Mouse (Mus musculus): ENCODE measurements at regions not wholly inside any gene's neighbourhood (a gene's known extent, or its start where the extent isn't known, plus 50 kb on each side); places are given as distances from the start of the nearest gene placed in this dataset.

GRCm38 (mm10) chr14:105725741-105726140 lies 170.9 kb downstream of the Spry2 start:
- no peak for ATAC-seq (replicated peaks; ENCODE audit: insufficient number of reproducible peaks, low FRiP score, low TSS enrichment, poor library complexity, severe bottlenecking)

GRCm38 (mm10) chr14:105722923-105723322 lies 173.7 kb downstream of the Spry2 start:
- no peak for ATAC-seq (replicated peaks; ENCODE audit: insufficient number of reproducible peaks, low FRiP score, low TSS enrichment, poor library complexity, severe bottlenecking)

GRCm38 (mm10) chr14:105721576-105721975 lies 175.0 kb downstream of the Spry2 start:
- ATAC-seq (replicated peaks; ENCODE audit: insufficient number of reproducible peaks, low FRiP score, low TSS enrichment, poor library complexity, severe bottlenecking) = no peak

- ATAC-seq (replicated peaks; ENCODE audit: insufficient number of reproducible peaks, low FRiP score, low TSS enrichment, poor library complexity, severe bottlenecking) = no peak
These were observed 175.7 kb downstream of the Spry2 start for GRCm38 (mm10) chr14:105720816-105721510.

- no peak for ATAC-seq (replicated peaks; ENCODE audit: insufficient number of reproducible peaks, low FRiP score, low TSS enrichment, poor library complexity, severe bottlenecking)
These were observed 177.8 kb downstream of the Spry2 start for GRCm38 (mm10) chr14:105718676-105719441.

- ATAC-seq (replicated peaks; ENCODE audit: insufficient number of reproducible peaks, low FRiP score, low TSS enrichment, poor library complexity, severe bottlenecking) = no peak
These were observed 178.8 kb downstream of the Spry2 start for GRCm38 (mm10) chr14:105717821-105718220.

- no peak for ATAC-seq (replicated peaks; ENCODE audit: insufficient number of reproducible peaks, low FRiP score, low TSS enrichment, poor library complexity, severe bottlenecking)
These were observed 187.9 kb downstream of the Spry2 start for GRCm38 (mm10) chr14:105708691-105709090.

GRCm38 (mm10) chr14:105706756-105707155 lies 189.9 kb downstream of the Spry2 start:
- ATAC-seq (replicated peaks; ENCODE audit: insufficient number of reproducible peaks, low FRiP score, low TSS enrichment, poor library complexity, severe bottlenecking) = no peak

GRCm38 (mm10) chr14:105698616-105699015 lies 198.0 kb downstream of the Spry2 start:
- ATAC-seq (replicated peaks; ENCODE audit: insufficient number of reproducible peaks, low FRiP score, low TSS enrichment, poor library complexity, severe bottlenecking) = no peak

GRCm38 (mm10) chr14:105698086-105698485 lies 198.5 kb downstream of the Spry2 start:
- ATAC-seq (replicated peaks; ENCODE audit: insufficient number of reproducible peaks, low FRiP score, low TSS enrichment, poor library complexity, severe bottlenecking) = no peak

- ATAC-seq (replicated peaks; ENCODE audit: insufficient number of reproducible peaks, low FRiP score, low TSS enrichment, poor library complexity, severe bottlenecking) = no peak
These were observed 199.2 kb downstream of the Spry2 start for GRCm38 (mm10) chr14:105697398-105697797.

GRCm38 (mm10) chr14:105694969-105695368 lies 201.7 kb downstream of the Spry2 start:
- ATAC-seq (replicated peaks; ENCODE audit: insufficient number of reproducible peaks, low FRiP score, low TSS enrichment, poor library complexity, severe bottlenecking) = no peak

- no peak for ATAC-seq (replicated peaks; ENCODE audit: insufficient number of reproducible peaks, low FRiP score, low TSS enrichment, poor library complexity, severe bottlenecking)
These were observed 202.9 kb downstream of the Spry2 start for GRCm38 (mm10) chr14:105693713-105694112.

GRCm38 (mm10) chr14:105684826-105685465 lies 211.7 kb downstream of the Spry2 start:
- ATAC-seq (replicated peaks; ENCODE audit: insufficient number of reproducible peaks, low FRiP score, low TSS enrichment, poor library complexity, severe bottlenecking) = no peak

GRCm38 (mm10) chr14:105684329-105684728 lies 212.3 kb downstream of the Spry2 start:
- ATAC-seq (replicated peaks; ENCODE audit: insufficient number of reproducible peaks, low FRiP score, low TSS enrichment, poor library complexity, severe bottlenecking) = no peak

GRCm38 (mm10) chr14:105676646-105676930 lies 220.0 kb downstream of the Spry2 start:
- ATAC-seq (replicated peaks; ENCODE audit: insufficient number of reproducible peaks, low FRiP score, low TSS enrichment, poor library complexity, severe bottlenecking) = no peak

GRCm38 (mm10) chr14:105675801-105676645 lies 220.6 kb downstream of the Spry2 start:
- no peak for ATAC-seq (replicated peaks; ENCODE audit: insufficient number of reproducible peaks, low FRiP score, low TSS enrichment, poor library complexity, severe bottlenecking)

GRCm38 (mm10) chr14:105675006-105675405 lies 221.6 kb downstream of the Spry2 start:
- ATAC-seq (replicated peaks; ENCODE audit: insufficient number of reproducible peaks, low FRiP score, low TSS enrichment, poor library complexity, severe bottlenecking) = no peak

GRCm38 (mm10) chr14:105668969-105669368 lies 227.7 kb downstream of the Spry2 start:
- no peak for ATAC-seq (replicated peaks; ENCODE audit: insufficient number of reproducible peaks, low FRiP score, low TSS enrichment, poor library complexity, severe bottlenecking)
